Mouse (Mus musculus): ENCODE measurements at regions not wholly inside any gene's neighbourhood (a gene's known extent, or its start where the extent isn't known, plus 50 kb on each side); places are given as distances from the start of the nearest gene placed in this dataset.

DNA sequence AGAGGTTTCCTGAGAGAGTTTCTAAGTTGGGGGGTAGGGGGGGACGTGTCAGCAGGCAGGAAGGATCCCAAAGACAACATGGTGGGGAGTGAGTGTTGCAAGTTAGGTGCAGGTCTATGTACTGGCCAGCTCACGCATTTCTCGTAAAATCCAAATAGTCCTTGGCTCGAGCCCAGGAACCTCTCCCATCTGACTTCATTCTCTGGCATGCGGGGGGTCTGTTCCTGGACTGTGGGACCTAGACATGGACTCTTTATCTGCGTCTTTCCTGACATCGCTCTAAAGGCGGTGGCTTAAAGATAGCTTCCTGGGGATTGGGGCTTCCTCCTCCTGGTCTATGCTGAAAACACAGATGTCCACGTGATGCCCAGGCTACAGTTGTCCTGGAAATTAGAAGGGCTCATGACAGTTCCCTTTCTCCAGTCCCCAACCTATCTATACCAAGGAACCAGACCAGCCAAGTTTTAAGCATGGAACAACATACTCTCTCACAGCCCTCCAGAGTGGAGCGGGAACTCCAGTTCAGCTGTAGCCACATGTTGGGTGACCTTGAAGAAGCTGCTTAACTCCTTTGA is 93.7 kb upstream of the Zmiz1 start:
- TF ChIP-seq ZNF384 (IDR thresholded peaks at IDR 0.05; ENCODE audit: low read depth, low read length) (no peak), CHD2 (IDR thresholded peaks at IDR 0.05; ENCODE audit: low read depth, low read length) (no peak), HCFC1 (IDR thresholded peaks at IDR 0.05; ENCODE audit: borderline replicate concordance, insufficient read depth, low read length) (no peak), ZC3H11A (IDR thresholded peaks at IDR 0.05; ENCODE audit: borderline replicate concordance, low read depth, low read length) (no peak), MAFK (IDR thresholded peaks at IDR 0.05; ENCODE audit: insufficient read depth, low read depth, low read length) (no peak)
